In the genomic region with DNA sequence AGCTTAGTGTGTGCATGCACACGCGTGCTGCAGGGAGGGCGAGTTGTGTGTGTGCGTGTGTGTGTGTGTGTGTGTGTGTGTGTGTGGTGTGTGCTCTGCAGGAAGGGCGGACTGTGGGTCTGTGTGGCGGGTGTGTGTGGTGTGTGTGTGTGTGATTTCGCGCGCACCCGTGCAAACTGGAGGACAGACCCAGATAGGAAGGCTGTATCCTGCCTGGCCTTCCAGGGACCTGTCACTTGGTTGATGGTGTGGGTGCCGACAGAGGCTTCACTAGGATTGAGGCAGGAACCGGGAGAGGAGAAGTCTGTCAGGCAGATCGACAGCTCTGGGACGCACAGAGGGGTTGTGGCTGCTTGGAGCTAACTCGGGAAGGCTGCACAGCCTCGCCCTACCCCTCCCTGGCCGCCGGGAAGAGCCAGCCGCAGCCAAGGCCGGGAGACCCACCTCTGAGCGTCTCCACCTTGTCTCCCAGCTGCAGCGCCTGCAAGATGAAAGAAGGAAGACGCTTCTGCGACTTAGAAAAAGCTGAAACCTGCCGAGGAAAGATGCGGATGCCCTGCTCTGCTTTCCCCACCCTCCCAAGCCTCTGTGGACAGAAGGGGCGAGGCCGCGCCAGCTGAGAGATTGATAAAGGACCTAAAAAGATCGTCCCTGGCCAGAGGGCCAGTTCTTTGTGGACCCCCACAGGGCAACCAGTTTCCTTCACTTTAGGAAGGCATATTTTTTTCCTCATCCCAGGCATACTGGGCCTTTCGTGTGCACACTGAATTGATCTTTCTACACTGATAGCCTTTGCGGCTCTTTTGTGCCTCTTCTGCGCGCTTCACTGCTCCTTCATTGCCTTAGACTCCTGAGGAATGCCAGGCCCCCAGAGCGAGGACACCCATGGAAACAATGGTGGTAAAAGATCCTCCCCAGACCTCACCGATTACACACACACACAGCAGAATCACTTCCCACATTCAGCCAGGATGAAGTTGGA, we compare ENCODE assay signal across 8 mouse cellular contexts. TPM values are rescaled to one million over a fixed set of nuclear protein-coding genes. Genes with fewer than 3 reads are reported as not detected.
DNase-seq lines count a peak whose midpoint lies in the region; ATAC-seq and TF ChIP-seq lines count a peak whose summit lies in the region.

No protein-coding gene starts in this region.

- WGBS in kidney, adult 2 months = 12% methylated on average over 36 of the region's 36 CpGs
- WGBS in liver, adult 2 months = 10% methylated on average over 36 of the region's 36 CpGs

- H3K27ac ChIP-seq in kidney, adult 2 months (ENCODE audit: insufficient read depth, low read depth, low read length) = 0 out of 2 replicates have a peak overlapping the region, but pooled peaks have one; percentile 2
- H3K27ac ChIP-seq in liver, adult 2 months (replicated peaks; ENCODE audit: insufficient read depth, low read depth, low read length) = 0 out of 2 replicates have a peak overlapping the region, but pooled peaks have one; percentile 4

- H3K4me3 ChIP-seq in kidney, adult 2 months (ENCODE audit: insufficient read depth, low read depth, low read length) = peak overlapping the region; percentile 62
- H3K4me3 ChIP-seq in liver, adult 2 months (ENCODE audit: insufficient read depth, low read depth, low read length) = peak overlapping the region; percentile 62

- no peak for TF ChIP-seq CTCF in kidney, adult 2 months (conservative IDR thresholded peaks at IDR 0.05; ENCODE audit: insufficient read depth, insufficient read length, low read depth, low read length)
- no peak for TF ChIP-seq CTCF in liver, adult 2 months (IDR thresholded peaks at IDR 0.05; ENCODE audit: low read depth, low read length)

- H3K36me3 ChIP-seq in kidney, adult 2 months (ENCODE audit: control insufficient read depth, insufficient read depth, low read length) = no peaks in the 10 kb centered on the region
- no peaks in the 10 kb centered on the region for H3K36me3 ChIP-seq in liver, adult 2 months (ENCODE audit: control insufficient read depth, insufficient read depth, low read length)

- H3K27me3 ChIP-seq in kidney, adult 2 months (replicated peaks; ENCODE audit: control insufficient read depth, insufficient read depth, low read length) = no peaks in the 10 kb centered on the region
- H3K27me3 ChIP-seq in liver, adult 2 months (ENCODE audit: control insufficient read depth, insufficient read depth, low read length) = peaks cover 11% of the 10 kb centered on the region; the same call in 1 of the 2 replicates

- TF ChIP-seq POLR2A in kidney, adult 2 months (IDR thresholded peaks at IDR 0.05; ENCODE audit: low read depth, low read length) = no peak
- no peak for TF ChIP-seq POLR2A in liver, adult 2 months (IDR thresholded peaks at IDR 0.05; ENCODE audit: extremely low read depth, insufficient read depth, low read length)

- peak; percentile 2 to 10 for DNase-seq in B cell, adult 2 months
- DNase-seq in adipocyte (ENCODE audit: low spot score) = peak; percentile 7
- peak; percentile 22 for DNase-seq in embryo, embryonic 11.5 days (ENCODE audit: low read depth, low spot score)
- peak; percentile 42 for DNase-seq in heart, adult 8-10 months (ENCODE audit: low spot score)
- peak; percentile 47 for DNase-seq in kidney, adult 2 months
- DNase-seq in liver, adult 2 months (ENCODE audit: extremely low read depth, low read depth, low spot score) = no peak
- DNase-seq in testis, postnatal 10 days (ENCODE audit: low spot score) = peak; percentile 43

- no peaks in the 10 kb centered on the region for H3K4me1 ChIP-seq in kidney, adult 2 months (ENCODE audit: control insufficient read depth, insufficient read depth, low read length)
- H3K4me1 ChIP-seq in liver, adult 2 months (ENCODE audit: control insufficient read depth, insufficient read depth, low read length) = peaks cover 3% of the 10 kb centered on the region; the same call in 1 of the 2 replicates

- H3K9ac ChIP-seq in liver, adult 2 months (ENCODE audit: low read depth, low read length) = peak overlapping the region; percentile 36

- no peaks in the 10 kb centered on the region for H3K79me2 ChIP-seq in liver, adult 2 months (ENCODE audit: control insufficient read depth, insufficient read depth, low read length)

- peak; percentile 18; the same call in 1 of the 2 replicates for ATAC-seq in monocyte, adult 5-6 weeks (replicated peaks; ENCODE audit: insufficient number of reproducible peaks, low FRiP score, low TSS enrichment, poor library complexity, severe bottlenecking)

RNA-seq across cellular contexts. Expression of gene 1700025G04Rik, which starts 0.9 kb away (rescaled TPM):
- 10 to 100 TPM; 37.1 to 52.9 (median 46.2) TPM for total RNA-seq in heart, adult 8-10 months (2022)
- polyA plus RNA-seq in kidney, adult 2 months (2012; rRNA removed) = 1.2 and 2.2 TPM in 2 replicates
- total RNA-seq in liver, adult 2 months (2014; rRNA removed) = 0.81 and 1.1 TPM in 2 replicates
- 0.30 and 0.39 TPM in 2 replicates for polyA plus RNA-seq in liver, adult 2 months (2012; rRNA removed)
- total RNA-seq in monocyte, adult 5-6 weeks (2017) = 20.3 to 79.7 TPM (median 27.8 TPM) in 3 replicates

Comparison
In these comparisons a context has a peak if more than half of its experiments do, and no peak if none do; other contexts are left out.
1. RNA of gene 1700025G04Rik, which starts 0.9 kb away (total RNA-seq): 37.1 to 52.9 TPM in heart, adult 8-10 months and 20.3 to 79.7 TPM in monocyte, adult 5-6 weeks; 0.81 to 1.1 TPM in liver, adult 2 months; every median in the first group is over 10 times any median in the second.